Mouse (Mus musculus) MEL (cell line): Measurements from ENCODE around the gene Pick1. TPM values are rescaled to one million over a fixed set of nuclear protein-coding genes. Genes with fewer than 3 reads are reported as not detected.

Experiments used
- DNase-seq: peaks from one replicate; pipeline ENCODE4 v3.0.0; 2011; ENCODE audit warnings: low read depth, low spot score
- H3K27ac ChIP-seq: 2 replicates; pipeline ENCODE4 v1.5.1; 2012; ENCODE audit warnings: low read depth, mild to moderate bottlenecking, control low read depth, low read length, moderate library complexity; ENCODE audit not compliant: control insufficient read depth
- H3K27me3 ChIP-seq, 2 experiments: fragments of 150-350 bp in 1 of 2; sonication (generic) in 1 of 2; 2 replicates each; pipeline ENCODE4 v1.6.1; 2012; ENCODE audit warnings: low read length in 2 of 2, mild to moderate bottlenecking in 2 of 2, improper control_type of control experiment in 1 of 2, moderate library complexity in 1 of 2; ENCODE audit not compliant: insufficient read depth in 2 of 2, control insufficient read depth in 1 of 2
- H3K36me3 ChIP-seq, 2 experiments: 2 replicates each; pipeline ENCODE4 v1.6.1; 2012 to 2014; ENCODE audit warnings: low read length in 2 of 2, improper control_type of control experiment in 1 of 2, inconsistent platforms in 1 of 2, mild to moderate bottlenecking in 1 of 2; ENCODE audit not compliant: insufficient read depth in 2 of 2, control insufficient read depth in 1 of 2
- H3K4me1 ChIP-seq, 2 experiments: fragments of 150-350 bp in 1 of 2; sonication (generic) in 1 of 2; 2 replicates each; pipeline ENCODE4 v1.6.1; 2012; ENCODE audit warnings: low read length in 2 of 2, improper control_type of control experiment in 1 of 2, mild to moderate bottlenecking in 1 of 2; ENCODE audit not compliant: insufficient read depth in 2 of 2, control insufficient read depth in 1 of 2
- H3K4me3 ChIP-seq, 2 experiments: fragments of 150-350 bp in 1 of 2; sonication (generic) in 1 of 2; 2 replicates each; pipeline ENCODE4 v1.5.1; 2012; ENCODE audit warnings: low read depth in 2 of 2, low read length in 2 of 2, mild to moderate bottlenecking in 2 of 2, moderate library complexity in 2 of 2, control low read depth in 1 of 2, improper control_type of control experiment in 1 of 2; ENCODE audit not compliant: control insufficient read depth in 1 of 2, insufficient read depth in 1 of 2
- H3K79me2 ChIP-seq: 2 replicates; pipeline ENCODE4 v1.6.1; 2012; ENCODE audit warnings: mild to moderate bottlenecking, low read length, moderate library complexity; ENCODE audit not compliant: control insufficient read depth, poor library complexity, insufficient read depth
- H3K9ac ChIP-seq: 2 replicates; pipeline ENCODE4 v1.6.1; 2012; ENCODE audit warnings: low read depth, mild to moderate bottlenecking, control low read depth, low read length, moderate library complexity; ENCODE audit not compliant: control insufficient read depth, poor library complexity, severe bottlenecking
- H3K9me3 ChIP-seq: fragments of 150-350 bp; sonication (generic); replicated peaks from 2 replicates; pipeline ENCODE4 v1.6.1; 2012; ENCODE audit warnings: mild to moderate bottlenecking, low read length, improper control_type of control experiment, moderate library complexity; ENCODE audit not compliant: insufficient read depth
- CHD1 ChIP-seq: IDR thresholded peaks from 2 replicates; pipeline ENCODE4 v1.6.1; 2012; ENCODE audit warnings: low read depth, mild to moderate bottlenecking, inconsistent platforms, low read length, improper control_type of control experiment
- CHD2 ChIP-seq: IDR thresholded peaks from 2 replicates; pipeline ENCODE4 v1.6.1; 2011; ENCODE audit warnings: low read length, improper control_type of control experiment
- CTCF ChIP-seq, 3 experiments: IDR thresholded peaks in 2 of 3; conservative IDR thresholded peaks in 1 of 3; 2 replicates each; pipeline ENCODE4 v1.5.1; 2011 to 2012; ENCODE audit warnings: low read length in 3 of 3, low read depth in 2 of 3, mild to moderate bottlenecking in 2 of 3, improper control_type of control experiment in 1 of 3, inconsistent platforms in 1 of 3, mixed read lengths in 1 of 3, moderate library complexity in 1 of 3; ENCODE audit not compliant: control insufficient read depth in 1 of 3, insufficient read depth in 1 of 3, poor library complexity in 1 of 3, severe bottlenecking in 1 of 3
- E2F4 ChIP-seq: IDR thresholded peaks from 2 replicates; pipeline ENCODE4 v1.6.1; 2011; ENCODE audit warnings: low read depth, low read length, improper control_type of control experiment, borderline replicate concordance
- ETS1 ChIP-seq: IDR thresholded peaks from 2 replicates; pipeline ENCODE4 v1.6.1; 2012; ENCODE audit warnings: low read depth, mild to moderate bottlenecking, inconsistent platforms, low read length, improper control_type of control experiment, moderate library complexity
- GATA1 ChIP-seq: IDR thresholded peaks from 2 replicates; pipeline ENCODE4 v1.6.1; 2011; ENCODE audit warnings: low read depth, low read length, improper control_type of control experiment
- HCFC1 ChIP-seq: IDR thresholded peaks from 2 replicates; pipeline ENCODE4 v1.6.1; 2012; ENCODE audit warnings: low read depth, mild to moderate bottlenecking, inconsistent platforms, low read length, improper control_type of control experiment, moderate library complexity
- KAT2A ChIP-seq: conservative IDR thresholded peaks from 2 replicates; pipeline ENCODE4 v1.6.1; 2012; ENCODE audit warnings: low read depth, low read length, improper control_type of control experiment, inconsistent platforms
- MAFK ChIP-seq: IDR thresholded peaks from 2 replicates; pipeline ENCODE4 v1.6.1; 2011; ENCODE audit warnings: low read depth, mild to moderate bottlenecking, low read length, improper control_type of control experiment, borderline replicate concordance
- MAZ ChIP-seq: IDR thresholded peaks from 2 replicates; pipeline ENCODE4 v1.6.1; 2012; ENCODE audit warnings: low read depth, mild to moderate bottlenecking, inconsistent platforms, low read length, improper control_type of control experiment
- MEF2A ChIP-seq: IDR thresholded peaks from 2 replicates; pipeline ENCODE4 v1.6.1; 2014; ENCODE audit warnings: low read depth, mild to moderate bottlenecking, inconsistent platforms, low read length, improper control_type of control experiment; ENCODE audit not compliant: poor library complexity, insufficient replicate concordance, severe bottlenecking; ENCODE audit errors: extremely low read depth
- MXI1 ChIP-seq: IDR thresholded peaks from 2 replicates; pipeline ENCODE4 v1.6.1; 2011; ENCODE audit warnings: mild to moderate bottlenecking, low read depth, low read length, improper control_type of control experiment
- MYB ChIP-seq: IDR thresholded peaks from 2 replicates; pipeline ENCODE4 v1.6.1; 2011; ENCODE audit warnings: mild to moderate bottlenecking, low read depth, low read length, improper control_type of control experiment
- MYC ChIP-seq: IDR thresholded peaks from 2 replicates; pipeline ENCODE4 v1.6.1; 2011; ENCODE audit warnings: low read depth, mild to moderate bottlenecking, low read length, improper control_type of control experiment, moderate library complexity
- NRF1 ChIP-seq: IDR thresholded peaks from 2 replicates; pipeline ENCODE4 v1.6.1; 2014; ENCODE audit warnings: low read depth, mild to moderate bottlenecking, inconsistent platforms, low read length, improper control_type of control experiment, moderate library complexity; ENCODE audit not compliant: poor library complexity, insufficient read depth, severe bottlenecking
- POLR2AphosphoS2 ChIP-seq: IDR thresholded peaks from 2 replicates; pipeline ENCODE4 v1.6.1; 2011; ENCODE audit warnings: low read length, improper control_type of control experiment
- POLR2AphosphoS5 ChIP-seq: IDR thresholded peaks from 2 replicates; pipeline ENCODE4 v1.6.1; 2012; ENCODE audit warnings: low read depth, borderline replicate concordance, mild to moderate bottlenecking, inconsistent platforms, low read length, moderate library complexity, mixed read lengths
- RAD21 ChIP-seq: IDR thresholded peaks from 2 replicates; pipeline ENCODE4 v1.6.1; 2011; ENCODE audit warnings: mild to moderate bottlenecking, low read depth, low read length, improper control_type of control experiment
- RCOR1 ChIP-seq: IDR thresholded peaks from 2 replicates; pipeline ENCODE4 v1.6.1; 2012; ENCODE audit warnings: low read depth, mild to moderate bottlenecking, inconsistent platforms, low read length, improper control_type of control experiment
- TAL1 ChIP-seq: IDR thresholded peaks from 2 replicates; pipeline ENCODE4 v1.6.1; 2012; ENCODE audit warnings: mild to moderate bottlenecking, inconsistent platforms, low read length, moderate library complexity, mixed read lengths
- TBP ChIP-seq: IDR thresholded peaks from 2 replicates; pipeline ENCODE4 v1.8.0; 2011; ENCODE audit warnings: low read depth, low read length, improper control_type of control experiment
- TCF12 ChIP-seq: IDR thresholded peaks from 2 replicates; pipeline ENCODE4 v1.6.1; 2014; ENCODE audit warnings: low read depth, mild to moderate bottlenecking, inconsistent platforms, low read length, improper control_type of control experiment, moderate library complexity
- UBTF ChIP-seq: IDR thresholded peaks from 2 replicates; pipeline ENCODE4 v1.6.1; 2012; ENCODE audit warnings: low read depth, mild to moderate bottlenecking, inconsistent platforms, low read length, improper control_type of control experiment, moderate library complexity, borderline replicate concordance; ENCODE audit not compliant: insufficient read depth
- USF1 ChIP-seq: IDR thresholded peaks from 2 replicates; pipeline ENCODE4 v1.6.1; 2014; ENCODE audit warnings: low read depth, mild to moderate bottlenecking, inconsistent platforms, low read length, improper control_type of control experiment, moderate library complexity
- ZC3H11A ChIP-seq: IDR thresholded peaks from 2 replicates; pipeline ENCODE4 v1.6.1; 2012; ENCODE audit warnings: low read depth, mild to moderate bottlenecking, inconsistent platforms, low read length, improper control_type of control experiment
- ZMIZ1 ChIP-seq: IDR thresholded peaks from 2 replicates; pipeline ENCODE4 v1.6.1; 2012; ENCODE audit warnings: low read depth, mild to moderate bottlenecking, inconsistent platforms, low read length, improper control_type of control experiment, moderate library complexity
- polyA plus RNA-seq, 2 experiments: library from polyadenylated mRNA; stranded (reverse) in 1 of 2; unstranded in 1 of 2; fragments of >175 nt in 1 of 2; fragments of >200 nt in 1 of 2; gene quantifications; 2 replicates each; pipeline versions ENCODE4 v1.2.1 to v1.2.4; 2012; ENCODE audit warnings: low replicate concordance in 2 of 2, low read depth in 1 of 2; ENCODE audit not compliant: insufficient read length in 2 of 2, insufficient read depth in 1 of 2, missing spikeins in 1 of 2
- total RNA-seq: library from RNA; depleted of rRNA; stranded (reverse); fragments of 300-350 nt; gene quantifications from 2 replicates; pipeline ENCODE4 v1.2.3, GENCODE M21; 2012

Gene Pick1
- total and polyA plus RNA-seq, 3 experiments: 20.8 to 24.3 TPM; not detected in 1

DNA sequence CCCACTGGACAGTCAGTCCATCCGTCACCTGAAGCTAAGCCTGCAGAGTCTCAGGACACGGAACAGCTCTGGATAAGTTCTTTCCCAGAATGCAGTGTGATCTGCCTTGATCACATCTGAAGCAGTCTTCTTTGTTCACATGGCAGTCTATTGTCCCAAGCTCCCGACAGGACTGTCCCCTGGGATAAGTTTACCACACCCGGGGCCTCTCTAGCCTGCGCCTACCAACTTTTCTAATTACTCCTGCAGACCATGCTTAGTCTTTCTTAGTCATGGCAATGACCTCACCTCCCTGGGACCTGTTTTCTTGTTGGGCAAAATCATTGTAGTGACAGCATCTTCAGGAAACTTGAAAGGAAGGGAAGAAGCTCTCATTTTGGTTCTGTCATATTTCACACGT is 9.1 kb downstream of the Pick1 start:
- no peak for DNase-seq
- no peaks in the 10 kb centered on the region for H3K9me3 ChIP-seq
- TF ChIP-seq RCOR1 (no peak), RAD21 (no peak), CHD1 (no peak), E2F4 (no peak), MEF2A (no peak), MAFK (no peak), POLR2AphosphoS2 (no peak), MYB (no peak), HCFC1 (no peak), ZC3H11A (no peak), MAZ (no peak), KAT2A (no peak), UBTF (no peak), MYC (no peak)
- H3K36me3 ChIP-seq: peaks cover 0 to 3% of the 10 kb centered on the region in 2 experiments; a peak in 1 of 4 replicates
- H3K27ac ChIP-seq: no peak overlapping the region
- no peaks in the 10 kb centered on the region for H3K4me1 ChIP-seq
- no peaks in the 10 kb centered on the region for H3K79me2 ChIP-seq
- no peak overlapping the region for H3K9ac ChIP-seq
- no peaks in the 10 kb centered on the region for H3K27me3 ChIP-seq
- no peak overlapping the region for H3K4me3 ChIP-seq

DNA sequence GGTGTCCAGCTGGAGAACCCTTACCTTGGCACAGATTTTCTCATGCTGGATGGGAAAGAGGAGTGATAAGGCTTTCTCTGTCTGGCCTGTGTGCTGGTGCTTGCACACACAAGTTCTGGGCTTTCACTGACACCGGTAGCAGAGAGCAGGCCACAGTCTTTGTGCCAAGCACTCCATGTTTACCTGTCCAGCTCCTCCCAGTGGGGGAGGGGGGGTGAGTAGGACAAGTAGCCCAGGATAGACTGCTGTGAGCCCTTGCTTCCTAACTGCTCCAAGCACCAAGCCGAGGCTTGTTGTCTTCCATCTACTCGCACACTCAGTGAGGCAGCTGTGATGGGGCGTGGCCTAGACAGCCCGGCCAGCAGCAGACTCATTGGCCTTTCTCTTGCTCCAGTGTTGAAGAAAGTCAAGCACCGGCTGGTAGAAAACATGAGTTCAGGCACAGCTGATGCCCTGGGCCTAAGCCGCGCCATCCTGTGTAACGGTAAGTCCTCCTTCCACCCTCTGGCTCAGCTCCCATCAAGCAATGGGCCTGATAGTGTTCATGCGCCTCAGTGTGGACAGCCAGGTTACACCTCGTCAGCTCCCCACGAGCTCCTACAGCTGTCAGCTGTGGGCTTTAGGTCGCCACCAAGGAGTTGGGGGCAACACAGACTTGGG is 13.7 kb downstream of the Pick1 start:
- Histone ChIP-seq H3K9ac (no peak overlapping the region), H3K27me3 (no peaks in the 10 kb centered on the region), H3K4me1 (no peaks in the 10 kb centered on the region), H3K79me2 (no peaks in the 10 kb centered on the region), H3K36me3 (peaks cover 0 to 2% of the 10 kb centered on the region in 2 experiments; a peak in 1 of 4 replicates), H3K9me3 (no peaks in the 10 kb centered on the region), H3K4me3 (no peak overlapping the region), H3K27ac (no peak overlapping the region)
- no peak for DNase-seq
- TF ChIP-seq GATA1 (no peak), TCF12 (no peak), NRF1 (no peak), MXI1 (no peak), CTCF (IDR thresholded peaks at IDR 0.05 in 2 of 3, conservative IDR thresholded peaks at IDR 0.05 in 1 of 3; ENCODE audit: control insufficient read depth in 1 of 3, insufficient read depth in 1 of 3, low read depth in 2 of 3, low read length in 3 of 3, poor library complexity in 1 of 3, severe bottlenecking in 1 of 3) (no peak), ETS1 (no peak), KAT2A (no peak), TAL1 (no peak), MYB (no peak), CHD2 (no peak), ZMIZ1 (no peak), USF1 (no peak), MEF2A (no peak), TBP (no peak), POLR2AphosphoS2 (no peak), POLR2AphosphoS5 (no peak)
